Mouse (Mus musculus) neural tube, embryonic 15.5 days (tissue): ENCODE measurements at regions not wholly inside any gene's neighbourhood (a gene's known extent, or its start where the extent isn't known, plus 50 kb on each side); places are given as distances from the start of the nearest gene placed in this dataset.

Source experiments
- ATAC-seq: fragments of 200-750 bp; cut with Nextera tagmentation; 2 replicates; pipeline ENCODE4 v1.8.0; 2017; ENCODE audit warnings: mild to moderate bottlenecking, moderate TSS enrichment, moderate library complexity; ENCODE audit not compliant: low FRiP score
- H3K27ac ChIP-seq: fragments of 300-500 bp; sonication (generic); replicated peaks from 2 replicates; pipeline ENCODE4 v1.5.1; 2015; ENCODE audit warnings: mild to moderate bottlenecking, inconsistent platforms
- H3K27me3 ChIP-seq: fragments of 300-500 bp; sonication (generic); replicated peaks from 2 replicates; pipeline ENCODE4 v1.6.1; 2015; ENCODE audit warnings: inconsistent platforms
- H3K36me3 ChIP-seq: fragments of 300-500 bp; sonication (generic); 2 replicates; pipeline ENCODE4 v1.6.1; 2015; ENCODE audit warnings: inconsistent platforms
- H3K4me1 ChIP-seq: fragments of 300-500 bp; sonication (generic); 2 replicates; pipeline ENCODE4 v1.6.1; 2015; ENCODE audit warnings: inconsistent platforms
- H3K4me2 ChIP-seq: fragments of 300-500 bp; sonication (generic); 2 replicates; pipeline ENCODE4 v1.6.1; 2015; ENCODE audit warnings: inconsistent platforms, mild to moderate bottlenecking, moderate library complexity
- H3K4me3 ChIP-seq: fragments of 300-500 bp; sonication (generic); replicated peaks from 2 replicates; pipeline ENCODE4 v1.5.1; 2015; ENCODE audit warnings: mild to moderate bottlenecking, inconsistent platforms
- H3K9ac ChIP-seq: fragments of 300-500 bp; sonication (generic); replicated peaks from 2 replicates; pipeline ENCODE4 v1.6.1; 2015; ENCODE audit warnings: mild to moderate bottlenecking, inconsistent platforms
- H3K9me3 ChIP-seq: fragments of 300-500 bp; sonication (generic); replicated peaks from 2 replicates; pipeline ENCODE4 v1.6.1; 2016; ENCODE audit warnings: inconsistent platforms
- WGBS: fragments of 180-500 bp; shearing (Covaris S2); methylation state at CpG from one replicate; pipeline ENCODE4 v1.1.7; 2015; ENCODE audit warnings: mixed read lengths; 5-methylcytosine and 5-hydroxymethylcytosine counted together

DNA sequence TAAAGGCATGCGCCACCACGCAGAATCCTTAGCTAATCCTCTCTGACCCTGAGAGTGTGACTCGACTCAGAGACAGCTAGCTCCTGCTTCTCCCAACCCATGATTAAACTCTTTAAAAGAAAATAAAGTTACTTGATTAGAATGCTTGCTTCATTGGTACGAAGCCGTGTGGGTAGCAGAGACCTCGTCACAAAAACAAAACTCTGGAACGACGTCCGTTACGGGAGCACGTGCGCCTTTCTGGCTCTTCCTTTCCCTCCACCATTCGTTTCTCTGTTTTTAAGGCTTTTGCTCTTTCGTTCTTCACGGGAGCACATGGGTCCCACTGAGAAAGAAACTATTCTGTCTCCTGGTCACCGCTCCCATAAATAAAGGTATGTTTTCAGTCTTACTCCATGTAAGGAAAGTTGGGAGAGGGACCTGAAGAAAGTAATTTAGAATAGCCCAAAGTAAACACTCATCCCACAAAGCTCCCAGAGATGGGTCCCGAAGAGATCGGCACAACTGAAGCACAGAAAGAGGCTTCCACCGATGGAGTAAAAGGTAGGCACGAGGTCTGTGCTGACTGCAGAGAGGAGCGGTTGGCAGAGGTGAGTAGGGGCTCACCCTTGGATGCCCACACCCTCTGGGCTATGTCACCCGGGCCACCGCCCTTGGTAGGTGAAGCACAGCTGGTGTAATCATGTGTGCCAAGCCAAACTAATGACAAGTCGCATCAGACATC, 70.2 kb upstream of the Cpm start:
- Histone ChIP-seq H3K4me2 (peak overlapping the region; percentile 32; the same call in 1 of the 2 replicates), H3K9ac (no peak overlapping the region), H3K4me1 (peaks cover 11% of the 10 kb centered on the region), H3K9me3 (no peaks in the 10 kb centered on the region), H3K27ac (no peak overlapping the region), H3K4me3 (no peak overlapping the region), H3K36me3 (no peaks in the 10 kb centered on the region), H3K27me3 (no peaks in the 10 kb centered on the region)
- no peak for ATAC-seq
- WGBS: 80% methylated on average over 24 of the region's 24 CpGs

DNA sequence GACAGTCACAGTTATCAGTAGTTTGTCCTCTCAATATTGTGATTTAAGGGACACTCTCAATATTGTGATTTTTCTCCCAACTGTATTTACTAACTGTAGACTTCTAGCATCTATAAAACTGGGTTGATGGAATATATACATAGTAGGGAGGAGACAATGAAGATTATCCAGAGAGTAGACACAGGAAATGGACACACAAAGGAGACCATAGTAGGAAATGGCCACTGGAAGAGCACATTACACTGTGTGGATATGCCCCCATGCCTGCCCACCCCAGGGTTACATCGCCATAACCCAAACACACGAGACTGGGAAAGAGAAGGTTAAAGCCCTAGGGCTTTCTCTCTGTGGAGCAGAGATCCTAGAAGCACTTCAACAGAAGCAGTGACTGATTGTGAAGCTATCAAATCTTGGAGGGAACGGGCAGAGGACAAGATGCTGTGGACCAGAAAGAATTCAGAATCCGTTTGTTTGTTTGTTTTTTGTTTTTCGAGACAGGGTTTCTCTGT, 71.0 kb upstream of the Cpm start:
- ATAC-seq: no peak
- Histone ChIP-seq H3K4me2 (no peak overlapping the region), H3K4me3 (no peak overlapping the region), H3K27ac (no peak overlapping the region), H3K36me3 (no peaks in the 10 kb centered on the region), H3K9ac (no peak overlapping the region), H3K27me3 (no peaks in the 10 kb centered on the region), H3K4me1 (peaks cover 11% of the 10 kb centered on the region), H3K9me3 (no peaks in the 10 kb centered on the region)
- 88% methylated on average over 5 of the region's 5 CpGs for WGBS

DNA sequence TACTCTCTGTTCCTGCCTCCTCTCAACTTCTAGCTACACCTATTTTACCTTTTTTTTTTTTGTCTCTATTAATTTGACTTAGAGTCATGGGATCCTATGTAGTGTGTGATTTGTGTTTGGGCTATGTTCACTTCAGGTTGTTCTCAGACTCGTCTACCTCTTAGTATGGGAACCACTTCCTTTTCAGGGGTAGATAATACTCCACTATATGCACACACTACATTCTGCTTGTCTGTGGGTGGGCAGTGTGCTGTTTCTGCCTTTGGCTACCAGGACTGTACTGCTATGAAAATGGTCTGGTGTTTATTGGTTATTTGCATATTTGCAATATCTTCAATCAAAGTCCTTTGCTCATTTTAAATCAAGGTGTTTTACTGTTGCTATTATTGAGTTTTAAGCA, 71.6 kb upstream of the Cpm start:
- Histone ChIP-seq H3K4me3 (no peak overlapping the region), H3K4me2 (no peak overlapping the region), H3K4me1 (peaks cover 11% of the 10 kb centered on the region), H3K9me3 (no peaks in the 10 kb centered on the region), H3K27me3 (no peaks in the 10 kb centered on the region), H3K27ac (no peak overlapping the region), H3K36me3 (no peaks in the 10 kb centered on the region), H3K9ac (no peak overlapping the region)
- 93% methylated on average over 1 of the region's 1 CpGs for WGBS
- no peak for ATAC-seq

DNA sequence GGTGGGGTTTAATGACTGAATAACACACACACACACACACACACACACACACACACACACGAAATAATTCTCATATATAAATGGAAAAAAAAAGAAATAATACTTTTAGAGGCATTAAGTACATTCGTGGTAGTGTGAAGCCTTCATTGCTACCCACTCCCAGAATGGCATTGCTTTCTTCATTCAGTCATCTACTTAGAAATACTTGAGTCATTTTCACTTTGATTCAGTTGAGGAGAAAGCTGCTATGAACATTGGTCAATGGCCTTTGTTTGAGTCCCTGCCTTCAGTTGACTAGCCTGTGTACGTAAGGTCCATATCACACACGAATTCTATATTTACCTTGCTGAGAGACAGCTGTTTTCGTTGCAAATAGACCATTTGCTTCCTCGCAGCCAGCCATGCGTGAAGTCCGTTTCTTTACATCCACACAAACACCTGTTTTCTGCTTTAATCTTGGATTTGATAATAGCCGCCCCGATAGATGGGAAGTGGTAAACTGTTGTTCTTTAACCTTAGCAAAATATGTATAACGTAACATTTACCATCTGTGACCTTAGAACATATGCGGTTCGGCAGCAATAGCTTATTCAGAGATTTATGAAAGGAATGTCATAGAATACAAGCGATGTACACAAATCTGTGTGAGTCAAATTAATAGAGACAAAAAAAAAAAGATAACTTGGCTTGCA, 72.3 kb upstream of the Cpm start:
- Histone ChIP-seq H3K27me3 (no peaks in the 10 kb centered on the region), H3K27ac (no peak overlapping the region), H3K9me3 (no peaks in the 10 kb centered on the region), H3K4me3 (no peak overlapping the region), H3K4me2 (no peak overlapping the region), H3K36me3 (no peaks in the 10 kb centered on the region), H3K9ac (no peak overlapping the region), H3K4me1 (peaks cover 11% of the 10 kb centered on the region)
- ATAC-seq: no peak
- 84% methylated on average over 14 of the region's 14 CpGs for WGBS

DNA sequence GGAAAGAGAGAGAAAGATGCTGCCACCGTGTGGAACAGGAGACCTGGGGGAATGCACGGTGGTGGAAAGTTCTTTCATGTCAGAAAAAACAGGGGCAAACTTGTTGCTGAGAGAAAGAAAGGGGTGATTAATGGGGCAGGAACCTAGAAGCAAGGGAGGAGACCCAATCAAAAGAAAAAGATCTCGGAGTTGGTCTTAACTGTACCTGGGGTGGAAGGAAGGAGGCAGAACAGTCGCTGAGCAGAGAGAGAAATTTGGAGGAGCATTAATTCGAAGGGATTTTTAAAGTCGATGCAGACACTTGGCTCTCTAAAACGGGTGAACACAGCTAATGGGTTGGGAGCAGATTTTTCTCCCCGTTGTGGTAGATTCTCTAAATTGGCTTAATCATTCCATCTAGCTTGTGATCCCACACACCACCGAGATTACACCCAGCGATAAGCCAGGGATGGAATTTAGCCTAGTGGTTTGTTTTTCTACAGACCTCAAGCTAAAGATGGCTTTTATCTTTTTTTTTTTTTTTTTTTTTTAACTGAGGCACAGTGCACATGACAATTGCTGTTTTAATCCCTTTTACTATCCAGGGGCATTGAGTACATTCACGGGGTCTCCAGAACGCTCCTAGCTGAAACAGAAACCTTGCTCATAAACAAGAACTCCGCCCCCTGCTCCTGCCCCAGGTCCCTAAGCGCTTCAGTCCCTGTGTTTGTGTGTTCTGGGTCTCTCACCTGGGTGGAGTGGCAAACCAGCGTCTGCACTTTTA, 73.1 kb upstream of the Cpm start:
- no peak overlapping the region for H3K4me3 ChIP-seq

DNA sequence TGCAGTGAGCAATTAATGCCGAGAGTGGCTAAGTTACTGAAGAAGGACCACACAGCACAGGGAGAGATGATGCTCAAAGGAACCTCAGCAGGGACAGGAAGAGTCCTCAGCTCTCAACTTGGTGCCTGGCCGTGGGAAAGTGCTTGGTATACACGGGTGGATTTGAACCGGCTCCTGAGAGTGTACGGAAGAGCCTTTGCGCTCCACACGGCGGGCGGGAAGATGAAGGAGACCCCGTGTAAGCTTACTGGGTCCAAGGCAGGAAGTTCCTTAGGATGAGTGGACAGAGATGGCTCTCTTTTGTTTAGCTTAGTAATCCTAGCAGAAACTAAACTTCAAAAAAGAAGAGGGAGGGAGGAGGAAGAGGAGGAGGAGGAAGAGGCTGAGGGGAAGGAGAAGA, 73.8 kb upstream of the Cpm start:
- ATAC-seq: no peak
- H3K27ac ChIP-seq: no peak overlapping the region
- no peaks in the 10 kb centered on the region for H3K9me3 ChIP-seq
- no peak overlapping the region for H3K9ac ChIP-seq
- H3K4me2 ChIP-seq: no peak overlapping the region
- no peak overlapping the region for H3K4me3 ChIP-seq
- no peaks in the 10 kb centered on the region for H3K27me3 ChIP-seq
- no peaks in the 10 kb centered on the region for H3K36me3 ChIP-seq
- WGBS: 89% methylated on average over 10 of the region's 10 CpGs
- H3K4me1 ChIP-seq: peaks cover 11% of the 10 kb centered on the region

More for the DNA sequence above, 73.1 kb upstream of the Cpm start:
- 49% methylated on average over 15 of the region's 15 CpGs for WGBS
- Histone ChIP-seq H3K4me2 (no peak overlapping the region), H3K36me3 (no peaks in the 10 kb centered on the region), H3K9me3 (no peaks in the 10 kb centered on the region), H3K4me1 (peaks cover 11% of the 10 kb centered on the region), H3K27ac (no peak overlapping the region), H3K9ac (no peak overlapping the region), H3K27me3 (no peaks in the 10 kb centered on the region)
- no peak for ATAC-seq

DNA sequence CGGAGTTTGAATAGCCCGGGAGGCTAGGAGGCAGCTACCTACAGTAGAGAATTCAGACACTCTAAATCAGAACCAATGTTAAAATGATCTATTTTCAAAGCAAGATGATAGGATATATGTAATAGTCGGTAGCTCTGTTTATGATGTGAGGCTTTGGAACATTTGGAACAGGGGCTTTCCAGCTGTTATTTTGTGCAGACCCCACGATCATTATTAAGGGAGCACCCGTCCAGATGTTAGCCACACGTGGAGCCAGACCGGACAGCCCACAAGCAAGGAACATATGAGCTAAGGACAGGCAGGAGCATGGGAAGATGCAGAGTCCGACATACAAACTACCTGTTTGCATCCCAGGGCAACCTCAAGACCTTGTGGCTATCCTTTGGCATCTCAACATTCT, 74.3 kb upstream of the Cpm start:
- H3K4me3 ChIP-seq: no peak overlapping the region
- ATAC-seq: no peak
- no peaks in the 10 kb centered on the region for H3K27me3 ChIP-seq
- H3K4me2 ChIP-seq: no peak overlapping the region
- peaks cover 7% of the 10 kb centered on the region for H3K4me1 ChIP-seq
- H3K27ac ChIP-seq: no peak overlapping the region
- no peak overlapping the region for H3K9ac ChIP-seq
- 93% methylated on average over 8 of the region's 8 CpGs for WGBS
- no peaks in the 10 kb centered on the region for H3K36me3 ChIP-seq
- H3K9me3 ChIP-seq: no peaks in the 10 kb centered on the region

DNA sequence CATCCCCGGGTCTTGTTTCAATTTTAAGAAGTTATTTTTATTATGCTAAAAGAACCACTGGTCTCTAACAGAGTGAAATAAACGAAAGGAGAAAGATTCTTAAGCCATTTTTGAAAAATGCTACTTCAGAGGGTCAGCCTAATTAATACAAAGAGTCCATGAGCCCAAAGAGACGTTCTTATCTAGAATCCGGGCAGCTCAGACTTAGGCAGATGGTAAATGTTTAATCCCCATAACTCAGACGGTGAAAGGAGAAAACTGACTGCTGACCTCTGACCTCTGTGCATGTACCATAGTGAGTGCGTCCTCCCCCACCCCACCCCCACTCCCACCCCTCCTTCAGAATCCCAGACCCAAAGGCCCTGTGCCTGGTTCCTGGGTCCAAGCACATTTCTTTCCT, 74.8 kb upstream of the Cpm start:
- no peaks in the 10 kb centered on the region for H3K9me3 ChIP-seq
- no peak for ATAC-seq
- no peak overlapping the region for H3K27ac ChIP-seq
- H3K9ac ChIP-seq: no peak overlapping the region
- 58% methylated on average over 6 of the region's 6 CpGs for WGBS
- peaks cover 2% of the 10 kb centered on the region for H3K4me1 ChIP-seq
- no peaks in the 10 kb centered on the region for H3K27me3 ChIP-seq
- no peaks in the 10 kb centered on the region for H3K36me3 ChIP-seq
- no peak overlapping the region for H3K4me3 ChIP-seq
- no peak overlapping the region for H3K4me2 ChIP-seq

DNA sequence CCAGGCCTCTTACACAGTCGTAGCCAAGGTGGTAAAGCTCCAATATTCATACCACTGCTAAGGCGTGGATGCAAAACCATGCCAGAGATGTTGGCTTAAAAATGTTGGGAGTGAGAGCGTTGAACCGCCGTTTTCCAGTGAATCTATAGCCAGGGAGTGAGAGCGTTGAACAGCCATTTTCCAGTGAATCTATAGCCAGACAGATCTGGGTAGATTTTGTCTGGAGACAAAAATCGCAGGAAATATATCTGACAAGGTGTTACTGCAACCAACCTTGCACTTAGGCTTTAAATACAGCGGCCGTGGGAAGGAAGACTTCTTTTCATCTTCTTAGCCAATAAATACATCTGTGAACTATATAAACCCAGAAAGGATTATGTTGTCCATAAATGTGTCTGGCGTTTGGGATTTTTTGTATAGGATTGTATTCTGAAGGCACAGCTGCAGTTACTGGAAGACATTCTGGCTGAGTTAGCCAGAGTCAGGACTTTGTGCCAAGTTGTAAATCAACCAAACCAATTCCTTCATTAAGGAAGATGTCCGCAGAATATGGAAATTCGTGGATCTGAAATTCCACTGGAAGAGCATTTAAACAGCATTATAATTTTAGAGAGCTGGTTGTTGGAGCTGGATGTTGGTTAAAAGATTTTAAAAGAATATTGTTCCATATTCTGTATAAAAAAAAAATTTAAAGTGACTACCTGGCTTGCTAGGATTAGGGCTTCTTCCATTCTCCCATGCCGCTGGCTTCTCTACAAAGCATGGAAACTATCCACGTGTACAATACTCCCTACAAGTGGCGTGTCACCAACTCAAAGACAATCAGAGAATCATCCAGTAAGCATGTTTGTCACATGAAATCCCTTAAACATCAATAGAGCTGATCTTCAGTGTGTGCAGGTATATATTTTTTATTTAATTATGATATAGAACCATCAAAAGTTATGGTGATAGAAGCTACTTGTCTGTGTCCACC, 75.8 kb upstream of the Cpm start:
- Histone ChIP-seq H3K4me1 (no peaks in the 10 kb centered on the region), H3K36me3 (no peaks in the 10 kb centered on the region), H3K27ac (no peak overlapping the region), H3K27me3 (no peaks in the 10 kb centered on the region), H3K4me2 (no peak overlapping the region), H3K9me3 (no peaks in the 10 kb centered on the region), H3K4me3 (no peak overlapping the region), H3K9ac (no peak overlapping the region)
- WGBS: 88% methylated on average over 15 of the region's 15 CpGs
- no peak for ATAC-seq

DNA sequence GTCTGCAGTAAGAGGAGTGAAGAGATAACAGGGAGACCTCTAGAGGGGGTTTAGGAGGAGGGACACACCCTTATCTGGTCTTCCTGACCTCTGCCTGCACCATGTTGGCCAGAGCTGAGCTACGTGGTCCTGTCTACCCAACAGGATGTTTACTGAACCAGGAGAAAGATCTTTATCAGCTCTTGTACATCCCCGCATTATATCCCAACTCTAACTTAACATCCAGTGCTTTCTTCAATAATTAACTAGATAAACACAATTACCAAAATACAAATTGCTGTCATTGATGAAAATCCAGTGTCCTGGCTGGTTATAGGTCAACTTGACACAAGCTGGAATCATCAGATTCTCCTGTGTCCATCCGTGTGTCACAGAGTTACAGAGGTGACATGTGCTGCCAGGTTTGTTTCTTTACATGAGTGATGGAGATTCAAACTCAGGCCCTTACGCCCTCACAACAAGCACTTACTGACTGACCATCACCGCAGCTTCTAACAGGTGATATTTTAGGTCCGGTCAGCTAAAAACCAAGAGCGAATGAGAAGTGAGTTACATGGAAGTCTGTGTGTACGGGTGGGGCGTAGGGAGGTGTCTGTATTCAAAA, 77.1 kb upstream of the Cpm start:
- 96% methylated on average over 9 of the region's 9 CpGs for WGBS
- H3K4me1 ChIP-seq: no peaks in the 10 kb centered on the region
- no peak overlapping the region for H3K9ac ChIP-seq
- ATAC-seq: no peak
- no peaks in the 10 kb centered on the region for H3K36me3 ChIP-seq
- no peaks in the 10 kb centered on the region for H3K9me3 ChIP-seq
- no peak overlapping the region for H3K4me2 ChIP-seq
- no peaks in the 10 kb centered on the region for H3K27me3 ChIP-seq
- no peak overlapping the region for H3K4me3 ChIP-seq
- H3K27ac ChIP-seq: no peak overlapping the region
